Mouse (Mus musculus): ENCODE results near the gene Mrpl11.

- no peak for TF ChIP-seq CTCF (IDR thresholded peaks at IDR 0.05; ENCODE audit: borderline replicate concordance, insufficient read depth, low read length)
- no peak for TF ChIP-seq POLR2A (IDR thresholded peaks at IDR 0.05; ENCODE audit: low read depth, low read length)
These were observed 51.2 kb downstream of the Mrpl11 start for GRCm38 (mm10) chr19:5013138-5013537.

Measured in embryonic fibroblast, embryonic 13.5 days (primary cell).